Mouse (Mus musculus): ENCODE measurements around the gene Larp1b.
A peak's percentile ranks its signal among the peaks of the same experiment; 100 is the strongest.

- no peak for TF ChIP-seq POLR2A (IDR thresholded peaks at IDR 0.05; ENCODE audit: insufficient read depth, low read length)
- TF ChIP-seq EP300 (IDR thresholded peaks at IDR 0.05; ENCODE audit: insufficient read depth, low read depth, low read length) = no peak
- peak; percentile 30 for TF ChIP-seq CTCF (IDR thresholded peaks at IDR 0.05; ENCODE audit: low read depth, low read length)
These were observed 120.9 kb downstream of the Larp1b start for GRCm38 (mm10) chr3:41070519-41070918.
